Mouse (Mus musculus) myocyte (in vitro differentiated cells): ENCODE measurements at regions not wholly inside any gene's neighbourhood (a gene's known extent, or its start where the extent isn't known, plus 50 kb on each side); places are given as distances from the start of the nearest gene placed in this dataset.

Source experiments
- H3K27me3 ChIP-seq: one replicate; pipeline ENCODE4 v1.6.1; 2011; ENCODE audit not compliant: control insufficient read depth, insufficient read depth, insufficient read length
- H3K36me3 ChIP-seq: one replicate; pipeline ENCODE4 v1.6.1; 2011; ENCODE audit not compliant: control insufficient read depth, insufficient read depth
- H3K4me2 ChIP-seq: one replicate; pipeline ENCODE4 v1.6.1; 2011; ENCODE audit warnings: low read depth, control low read depth
- H3K4me3 ChIP-seq: one replicate; pipeline ENCODE4 v1.5.1; 2011; ENCODE audit warnings: mild to moderate bottlenecking, control low read depth, moderate library complexity
- H3K79me2 ChIP-seq: one replicate; pipeline ENCODE4 v1.6.1; 2011; ENCODE audit not compliant: control insufficient read depth, insufficient read depth
- H3ac ChIP-seq: one replicate; pipeline ENCODE4 v1.6.1; 2011; ENCODE audit not compliant: control insufficient read depth, insufficient read length
- CEBPB ChIP-seq: IDR thresholded peaks from 2 replicates; pipeline ENCODE4 v1.6.1; 2011; ENCODE audit warnings: mild to moderate bottlenecking, moderate library complexity; ENCODE audit not compliant: poor library complexity, insufficient read depth, severe bottlenecking
- E2F4 ChIP-seq: IDR thresholded peaks from one replicate; pipeline ENCODE4 v1.6.1; 2011; ENCODE audit warnings: mild to moderate bottlenecking, control low read depth, moderate library complexity; ENCODE audit not compliant: insufficient read depth
- MAX ChIP-seq: IDR thresholded peaks from one replicate; pipeline ENCODE4 v1.6.1; 2011; ENCODE audit warnings: low read depth, mild to moderate bottlenecking, control low read depth
- MYOD1 ChIP-seq, 3 experiments: IDR thresholded peaks; one replicate each; pipeline ENCODE4 v1.6.1; 2011; ENCODE audit warnings: control low read depth in 2 of 3, low read depth in 2 of 3, mild to moderate bottlenecking in 2 of 3, moderate library complexity in 1 of 3; ENCODE audit not compliant: insufficient read length in 2 of 3, control insufficient read depth in 1 of 3
- MYOG ChIP-seq, 3 experiments: IDR thresholded peaks; one replicate each; pipeline ENCODE4 v1.6.1; 2011; ENCODE audit warnings: control low read depth in 2 of 3, low read depth in 2 of 3, mild to moderate bottlenecking in 2 of 3; ENCODE audit not compliant: insufficient read length in 2 of 3, control insufficient read depth in 1 of 3, insufficient read depth in 1 of 3
- POLR2A ChIP-seq: IDR thresholded peaks from one replicate; pipeline ENCODE4 v1.6.1; 2011; ENCODE audit warnings: low read depth, mild to moderate bottlenecking, control low read depth, moderate library complexity; ENCODE audit not compliant: insufficient read length
- POLR2AphosphoS2 ChIP-seq: IDR thresholded peaks from one replicate; pipeline ENCODE4 v1.6.1; 2011; ENCODE audit warnings: low read depth, control low read depth; ENCODE audit not compliant: insufficient read length
- REST ChIP-seq: IDR thresholded peaks from one replicate; pipeline ENCODE4 v1.6.1; 2011; ENCODE audit warnings: mild to moderate bottlenecking, control low read depth, moderate library complexity; ENCODE audit not compliant: insufficient read depth, insufficient read length
- SRF ChIP-seq: IDR thresholded peaks from one replicate; pipeline ENCODE4 v1.6.1; 2011; ENCODE audit warnings: low read depth; ENCODE audit not compliant: control insufficient read depth, insufficient read length
- TCF12 ChIP-seq: IDR thresholded peaks from one replicate; pipeline ENCODE4 v1.6.1; 2011; ENCODE audit warnings: mild to moderate bottlenecking, control low read depth; ENCODE audit not compliant: poor library complexity, insufficient read depth, severe bottlenecking
- TCF3 ChIP-seq: IDR thresholded peaks from one replicate; pipeline ENCODE4 v1.6.1; 2011; ENCODE audit warnings: low read depth, control low read depth; ENCODE audit not compliant: insufficient read length
- USF1 ChIP-seq: IDR thresholded peaks from one replicate; pipeline ENCODE4 v1.6.1; 2011; ENCODE audit warnings: low read depth, mild to moderate bottlenecking, control low read depth, moderate library complexity

DNA sequence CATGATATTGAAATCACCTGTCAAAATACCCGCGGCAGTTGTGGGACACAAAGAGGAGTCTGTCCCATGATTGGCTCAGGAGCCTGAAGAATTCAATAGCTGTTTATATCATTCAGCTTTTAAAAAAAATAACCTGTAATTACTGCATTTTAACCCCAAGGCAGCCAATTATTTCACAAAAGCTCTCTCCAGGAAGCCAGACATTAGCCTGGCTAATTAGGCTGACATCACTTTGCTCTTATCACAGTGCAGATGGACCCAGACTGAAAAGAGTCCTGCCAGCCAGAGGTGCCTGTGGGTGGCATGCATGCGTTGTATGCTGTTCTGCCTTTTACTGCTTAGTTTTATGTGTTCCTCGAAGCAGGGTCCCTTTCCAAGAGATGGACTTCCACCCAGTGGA lies 103.4 kb downstream of the Hsd17b3 start:
- Histone ChIP-seq H3K27me3 (no peaks in the 10 kb centered on the region), H3K4me3 (no peak overlapping the region), H3ac (no peak overlapping the region), H3K36me3 (no peaks in the 10 kb centered on the region), H3K79me2 (no peaks in the 10 kb centered on the region), H3K4me2 (no peak overlapping the region)
- TF ChIP-seq POLR2A (no peak), SRF (no peak), TCF3 (no peak), REST (no peak), USF1 (no peak), CEBPB (no peak), E2F4 (no peak)

DNA sequence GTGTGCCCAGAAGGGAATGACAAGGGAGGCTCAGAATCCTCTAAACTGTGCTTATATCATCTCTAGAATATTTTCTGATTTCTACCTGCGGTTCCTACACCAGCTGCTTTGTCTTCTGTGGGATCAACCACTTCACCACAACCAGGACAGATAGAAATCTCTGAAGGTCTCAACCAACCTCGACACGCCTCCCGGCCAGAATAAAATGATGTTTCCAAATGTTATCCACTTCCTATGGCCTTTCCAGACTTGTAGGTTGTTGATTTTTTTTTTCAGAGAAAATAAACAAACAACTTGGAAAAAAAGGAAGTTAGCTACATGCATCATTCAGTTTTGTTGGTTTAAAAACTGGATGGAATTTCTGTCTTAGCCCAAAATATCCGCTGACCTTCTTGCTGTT lies 103.9 kb downstream of the Hsd17b3 start:
- H3K36me3 ChIP-seq: no peaks in the 10 kb centered on the region
- TF ChIP-seq MYOD1 (IDR thresholded peaks at IDR 0.05; ENCODE audit: control insufficient read depth in 1 of 3, insufficient read length in 2 of 3, low read depth in 2 of 3) (no peak), USF1 (no peak), TCF3 (no peak), CEBPB (no peak), REST (no peak), MYOG (IDR thresholded peaks at IDR 0.05; ENCODE audit: control insufficient read depth in 1 of 3, insufficient read depth in 1 of 3, insufficient read length in 2 of 3, low read depth in 2 of 3) (no peak), SRF (no peak), POLR2AphosphoS2 (no peak), TCF12 (no peak), E2F4 (no peak), MAX (no peak), POLR2A (no peak)
- no peaks in the 10 kb centered on the region for H3K27me3 ChIP-seq
- no peaks in the 10 kb centered on the region for H3K79me2 ChIP-seq
- H3K4me2 ChIP-seq: no peak overlapping the region
- no peak overlapping the region for H3ac ChIP-seq
- no peak overlapping the region for H3K4me3 ChIP-seq

DNA sequence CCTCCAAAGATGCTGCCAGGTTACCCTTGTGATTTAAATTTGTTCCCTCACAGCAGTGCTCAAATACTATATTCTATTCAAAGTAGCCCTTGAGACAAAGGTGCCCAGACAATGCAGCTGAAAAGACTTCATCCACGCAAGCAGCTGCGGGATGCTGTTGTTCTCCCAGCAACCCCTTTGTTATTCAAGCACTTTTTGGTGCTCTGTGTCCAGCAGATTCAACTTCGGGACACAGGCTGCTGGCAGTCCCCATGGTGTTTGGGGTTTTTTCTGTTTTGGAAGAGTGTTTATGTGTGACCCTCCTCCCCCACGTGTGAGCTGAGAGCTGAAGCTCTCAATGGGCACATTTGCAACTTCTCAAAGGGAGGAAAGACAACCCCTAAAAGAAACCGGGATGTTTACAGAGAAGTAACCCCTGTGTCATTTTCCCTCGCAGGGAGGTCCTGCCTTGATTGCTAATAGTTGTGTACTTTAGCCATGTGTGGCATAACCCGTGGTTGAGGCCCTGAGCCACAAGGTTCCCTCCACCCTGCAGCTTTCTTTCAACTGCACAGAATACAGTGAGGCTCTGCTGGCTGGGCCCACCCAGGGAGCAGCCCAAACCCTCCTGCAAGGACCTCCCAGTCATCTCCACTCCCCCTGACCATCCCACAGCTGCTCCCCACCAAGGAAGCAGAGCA lies 108.9 kb downstream of the Hsd17b3 start:
- no peak overlapping the region for H3K4me3 ChIP-seq
- H3K79me2 ChIP-seq: no peaks in the 10 kb centered on the region
- H3ac ChIP-seq: no peak overlapping the region
- TF ChIP-seq SRF (no peak), MYOG (IDR thresholded peaks at IDR 0.05; ENCODE audit: control insufficient read depth in 1 of 3, insufficient read depth in 1 of 3, insufficient read length in 2 of 3, low read depth in 2 of 3) (no peak)
- no peaks in the 10 kb centered on the region for H3K36me3 ChIP-seq
- peaks cover 6% of the 10 kb centered on the region for H3K27me3 ChIP-seq
- no peak overlapping the region for H3K4me2 ChIP-seq

DNA sequence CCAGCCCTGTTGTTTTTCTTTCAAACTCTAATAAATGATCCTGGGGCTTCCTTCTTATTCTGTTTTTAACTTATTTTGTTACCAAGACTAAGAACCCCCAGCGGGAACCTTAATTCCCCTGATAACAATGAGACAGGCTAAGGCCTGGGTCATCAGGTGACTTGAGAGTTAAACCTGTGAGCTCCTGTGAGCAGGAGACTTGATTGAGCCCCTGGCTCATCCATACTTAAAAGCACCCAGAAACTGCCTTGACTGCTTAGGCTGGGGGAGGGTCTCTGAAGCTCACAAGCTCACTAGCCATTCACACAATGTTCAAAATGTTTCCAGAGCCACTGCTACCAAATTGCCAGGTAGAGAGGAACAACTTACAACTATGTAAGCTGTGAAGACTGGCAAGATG lies 109.4 kb downstream of the Hsd17b3 start:
- TF ChIP-seq E2F4 (no peak), SRF (no peak), POLR2A (no peak), REST (no peak)
- H3K27me3 ChIP-seq: peaks cover 6% of the 10 kb centered on the region

DNA sequence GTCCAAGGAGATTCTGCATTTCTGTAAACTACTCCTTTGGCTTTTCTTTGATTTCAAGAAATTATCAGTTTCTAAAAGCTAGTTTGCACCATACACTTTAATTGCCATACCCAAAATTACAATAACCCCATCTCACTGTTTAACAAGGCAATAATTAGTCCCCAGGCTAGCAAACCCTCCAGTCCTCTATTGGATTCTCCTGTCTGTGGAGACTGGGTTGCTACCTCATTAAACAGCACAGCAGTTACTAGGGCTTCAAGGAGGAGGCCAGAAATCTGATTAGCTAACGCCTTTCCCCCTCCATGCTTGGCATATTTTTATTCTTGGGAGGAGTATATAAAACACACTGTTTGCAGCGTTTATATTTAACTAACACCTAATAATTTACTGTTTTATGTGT lies 119.1 kb downstream of the Hsd17b3 start:
- no peaks in the 10 kb centered on the region for H3K27me3 ChIP-seq
- TF ChIP-seq USF1 (no peak), POLR2AphosphoS2 (no peak), SRF (no peak), POLR2A (no peak), CEBPB (no peak), MAX (no peak), MYOG (IDR thresholded peaks at IDR 0.05; ENCODE audit: control insufficient read depth in 1 of 3, insufficient read depth in 1 of 3, insufficient read length in 2 of 3, low read depth in 2 of 3) (no peak), REST (no peak), TCF12 (no peak), E2F4 (no peak), TCF3 (no peak), MYOD1 (IDR thresholded peaks at IDR 0.05; ENCODE audit: control insufficient read depth in 1 of 3, insufficient read length in 2 of 3, low read depth in 2 of 3) (no peak)
- no peaks in the 10 kb centered on the region for H3K36me3 ChIP-seq
- no peaks in the 10 kb centered on the region for H3K79me2 ChIP-seq
- no peak overlapping the region for H3ac ChIP-seq
- no peak overlapping the region for H3K4me3 ChIP-seq
- no peak overlapping the region for H3K4me2 ChIP-seq

More for the DNA sequence above, 109.4 kb downstream of the Hsd17b3 start:
- H3K4me2 ChIP-seq: no peak overlapping the region
- H3K4me3 ChIP-seq: no peak overlapping the region
- H3K36me3 ChIP-seq: no peaks in the 10 kb centered on the region
- H3K79me2 ChIP-seq: no peaks in the 10 kb centered on the region
- H3ac ChIP-seq: no peak overlapping the region
